20 mouse cellular contexts compared by ENCODE assay signal in genomic region chr15:88603733-88604119, GRCm38 (mm10). TPM values are rescaled to one million over a fixed set of nuclear protein-coding genes. Genes with fewer than 3 reads are reported as not detected.
A peak's percentile ranks its signal among the peaks of the same experiment; 100 is the strongest.
DNase-seq lines count a peak whose midpoint lies in the region; ATAC-seq and TF ChIP-seq lines count a peak whose summit lies in the region.
"Had no signal": no experiment of that assay in that cellular context is flagged by ENCODE, and none has a peak within 500 bp of the region (broad histone marks: within the 10 kb centered on the region; RNA-seq: fewer than 3 reads in every experiment).

No protein-coding gene starts in this region.

- H3K9me3 ChIP-seq in embryonic facial prominence, embryonic 14.5 days (ENCODE audit: control insufficient read depth, low read length) = no peaks in the 10 kb centered on the region
- H3K9me3 ChIP-seq in liver, embryonic 11.5 days (ENCODE audit: control insufficient read depth, low read length) = no peaks in the 10 kb centered on the region
- H3K9me3 ChIP-seq: forebrain, embryonic 15.5 days; heart, embryonic 10.5 days had no signal

- peak; percentile 60 for DNase-seq in cerebellum, adult 9-11 months
- no peak for DNase-seq in cerebellum, postnatal 4 days (ENCODE audit: low spot score in 2 of 2)
- no peak for DNase-seq in testis, postnatal 10 days (ENCODE audit: low spot score)
- peak; percentile 68 for DNase-seq in embryonic facial prominence, embryonic 14.5 days (ENCODE audit: low spot score)
- no peak for DNase-seq in liver, embryonic 11.5 days (ENCODE audit: low spot score)
- DNase-seq: adrenal gland, postnatal 10 days; gastrocnemius, postnatal 10 days; heart, adult 18-20 months; heart, postnatal 10 days; heart, postnatal 4 days had no signal

- peak overlapping the region; percentile 66 for H3K4me3 ChIP-seq in testis, adult 2 months (ENCODE audit: control insufficient read depth, low read depth, low read length)
- H3K4me3 ChIP-seq in embryonic facial prominence, embryonic 14.5 days (ENCODE audit: low read depth, low read length) = no peak overlapping the region
- H3K4me3 ChIP-seq in liver, embryonic 11.5 days (ENCODE audit: low read depth, low read length) = no peak overlapping the region
- H3K4me3 ChIP-seq: forebrain, embryonic 15.5 days; heart, embryonic 10.5 days; hindbrain, embryonic 12.5 days had no signal

- TF ChIP-seq POLR2A in testis, adult 2 months (IDR thresholded peaks at IDR 0.05; ENCODE audit: control insufficient read depth, low read depth, low read length) = no peak

- TF ChIP-seq CTCF in testis, adult 2 months (IDR thresholded peaks at IDR 0.05; ENCODE audit: control insufficient read depth, insufficient read depth, insufficient replicate concordance, low read depth, low read length) = no peak

- H3K4me2 ChIP-seq in embryonic facial prominence, embryonic 14.5 days (ENCODE audit: low read depth, low read length) = no peak overlapping the region
- H3K4me2 ChIP-seq in liver, embryonic 11.5 days = no peak overlapping the region
- H3K4me2 ChIP-seq: forebrain, embryonic 15.5 days; hindbrain, embryonic 12.5 days had no signal

- no peaks in the 10 kb centered on the region for H3K27me3 ChIP-seq in testis, adult 2 months (ENCODE audit: control insufficient read depth, insufficient read depth, low read length)
- no peaks in the 10 kb centered on the region for H3K27me3 ChIP-seq in embryonic facial prominence, embryonic 14.5 days (replicated peaks; ENCODE audit: control insufficient read depth, insufficient read depth, low read length)
- no peaks in the 10 kb centered on the region for H3K27me3 ChIP-seq in liver, embryonic 11.5 days (replicated peaks; ENCODE audit: control insufficient read depth, insufficient read depth, low read length)
- H3K27me3 ChIP-seq: forebrain, embryonic 15.5 days; hindbrain, embryonic 12.5 days had no signal

- no peak overlapping the region for H3K9ac ChIP-seq in embryonic facial prominence, embryonic 14.5 days (ENCODE audit: low read depth, low read length)
- H3K9ac ChIP-seq in liver, embryonic 11.5 days (ENCODE audit: low read depth, low read length) = no peak overlapping the region
- H3K9ac ChIP-seq: forebrain, embryonic 15.5 days; hindbrain, embryonic 12.5 days had no signal

- H3K4me1 ChIP-seq in testis, adult 2 months (ENCODE audit: control insufficient read depth, insufficient read depth, low read length) = no peaks in the 10 kb centered on the region
- H3K4me1 ChIP-seq in embryonic facial prominence, embryonic 14.5 days (ENCODE audit: control insufficient read depth, insufficient read depth, low read length) = no peaks in the 10 kb centered on the region
- no peaks in the 10 kb centered on the region for H3K4me1 ChIP-seq in liver, embryonic 11.5 days (replicated peaks; ENCODE audit: control insufficient read depth, insufficient read depth, low read length)
- H3K4me1 ChIP-seq: forebrain, embryonic 15.5 days; heart, embryonic 10.5 days; hindbrain, embryonic 12.5 days had no signal

- peak; percentile 85 for ATAC-seq in embryonic facial prominence, embryonic 14.5 days (ENCODE audit: low read depth)
- ATAC-seq in liver, embryonic 11.5 days (replicated peaks; ENCODE audit: low FRiP score) = no peak
- ATAC-seq: forebrain, embryonic 15.5 days; hindbrain, embryonic 16.5 days; inflammation-experienced regulatory T-cells, adult 6 months; intestine, postnatal 0 days had no signal

- H3K36me3 ChIP-seq in testis, adult 2 months (ENCODE audit: control insufficient read depth, insufficient read depth, low read length) = no peaks in the 10 kb centered on the region
- H3K36me3 ChIP-seq in embryonic facial prominence, embryonic 14.5 days (ENCODE audit: control insufficient read depth, insufficient read depth, low read length) = no peaks in the 10 kb centered on the region
- no peaks in the 10 kb centered on the region for H3K36me3 ChIP-seq in liver, embryonic 11.5 days (ENCODE audit: control insufficient read depth, insufficient read depth, low read length)
- H3K36me3 ChIP-seq: forebrain, embryonic 15.5 days; heart, embryonic 10.5 days; hindbrain, embryonic 12.5 days had no signal

- WGBS in embryonic facial prominence, embryonic 14.5 days = 64% methylated on average over 1 of the region's 1 CpGs
- WGBS in liver, embryonic 11.5 days = 73% methylated on average over 1 of the region's 1 CpGs

- H3K27ac ChIP-seq in testis, adult 2 months (ENCODE audit: control insufficient read depth, insufficient read depth, low read depth, low read length) = no peak overlapping the region
- H3K27ac ChIP-seq in embryonic facial prominence, embryonic 14.5 days (replicated peaks; ENCODE audit: low read depth, low read length) = 0 out of 2 replicates have a peak overlapping the region, but pooled peaks have one; percentile 44
- no peak overlapping the region for H3K27ac ChIP-seq in liver, embryonic 11.5 days (ENCODE audit: low read depth, low read length)
- H3K27ac ChIP-seq: forebrain, embryonic 15.5 days; heart, embryonic 10.5 days; hindbrain, embryonic 12.5 days had no signal

RNA-seq across cellular contexts. Expression of gene Zdhhc25, which starts 3.6 kb away (rescaled TPM):
- polyA plus RNA-seq in testis, adult 2 months (2012; rRNA removed) = 235 and 241 TPM in 2 replicates
- not detected in 2 replicates for polyA plus RNA-seq in embryonic facial prominence, embryonic 14.5 days (2014; fragmentation: Nextera tagmentation; extraction: Ambion mirVana)
- polyA plus RNA-seq in liver, embryonic 11.5 days (2014; fragmentation: Nextera tagmentation; extraction: Ambion mirVana) = not detected in 2 replicates
- polyA plus RNA-seq: cortical plate, adult 2 months; forebrain, embryonic 11.5 days; forebrain, embryonic 15.5 days; heart, embryonic 10.5 days; heart, embryonic 14.5 days; hindbrain, embryonic 12.5 days; hindbrain, embryonic 16.5 days; inflammation-experienced regulatory T-cells, adult 6 months; intestine, postnatal 0 days had no signal

Comparison
In these comparisons a context has a peak if more than half of its experiments do, and no peak if none do; other contexts are left out.
1. DNase-seq: peak in cerebellum, adult 9-11 months (single experiment) and embryonic facial prominence, embryonic 14.5 days (single experiment); none in cerebellum, postnatal 4 days (0 of 2), testis, postnatal 10 days (single experiment) and liver, embryonic 11.5 days (single experiment).
2. RNA of gene Zdhhc25, which starts 3.6 kb away (polyA plus RNA-seq): 235 to 241 TPM in testis, adult 2 months; not detected in embryonic facial prominence, embryonic 14.5 days and not detected in liver, embryonic 11.5 days; every median in the first group is over 100 times any median in the second.